Comparison of ENCODE assay signal across 8 mouse cellular contexts in the genomic region with DNA sequence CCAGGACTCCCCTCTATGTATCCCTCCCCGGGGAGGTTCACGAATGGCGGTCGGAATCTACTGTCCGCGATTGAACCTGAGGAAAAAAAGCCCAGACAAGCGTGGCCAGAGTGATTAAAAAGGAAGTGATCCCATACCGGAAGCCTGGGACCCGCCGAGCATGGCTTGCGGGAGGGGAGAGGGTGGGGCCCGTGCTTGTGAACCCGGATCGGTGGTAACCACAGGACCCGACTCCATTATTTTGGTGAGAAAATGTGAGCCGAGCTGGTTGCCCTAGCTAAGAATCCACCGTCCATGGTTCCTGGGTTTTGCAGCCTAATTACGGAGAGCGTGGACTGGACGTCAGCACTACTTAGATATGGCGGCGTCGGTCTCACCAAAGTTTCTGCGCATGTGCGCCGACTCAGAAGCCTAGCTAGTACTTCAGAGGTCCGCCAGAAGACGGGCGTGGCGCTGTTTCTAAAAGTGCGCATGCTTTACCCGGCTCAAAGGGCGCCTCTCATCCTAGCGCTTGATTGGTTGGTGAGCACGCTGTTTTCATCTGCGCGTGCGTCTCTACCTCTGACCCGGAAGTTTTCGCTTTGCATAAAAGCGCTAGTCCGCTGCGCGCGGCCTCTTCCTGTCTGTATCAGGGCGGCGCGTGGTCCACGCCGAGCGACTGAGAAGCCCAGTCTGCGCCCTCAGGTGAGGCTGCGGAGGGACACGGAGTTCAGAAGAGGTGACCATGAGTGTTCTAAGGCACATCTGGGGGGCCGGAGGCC. TPM values are rescaled to one million over a fixed set of nuclear protein-coding genes. Genes with fewer than 3 reads are reported as not detected.
DNase-seq lines count a peak whose midpoint lies in the region; ATAC-seq and TF ChIP-seq lines count a peak whose summit lies in the region.

A gene (plus strand): TSS at position 586 of the 761 bp plus-strand sequence.

- peaks cover 38% of the 10 kb centered on the region for H3K36me3 ChIP-seq in hindbrain, embryonic 13.5 days

- peaks cover 16% of the 10 kb centered on the region for H3K4me1 ChIP-seq in hindbrain, embryonic 13.5 days (replicated peaks)

- H3K27ac ChIP-seq in hindbrain, embryonic 13.5 days: peak within 1 kb of the TSS; percentile 96

- H3K27me3 ChIP-seq in Patski: no peaks in the 10 kb centered on the region
- H3K27me3 ChIP-seq in hindbrain, embryonic 13.5 days: peaks cover 23% of the 10 kb centered on the region

- H3K9me3 ChIP-seq in hindbrain, embryonic 13.5 days: no peaks in the 10 kb centered on the region

- CTCF ChIA-PET in Patski (lab: Charles Lee): interaction anchor here (0.8 to 2.4 kb wide), 4 partner anchors 12 to 108 kb away, joined by 3 to 7 read pairs (median 3); no protein-coding TSS in a partner anchor

- peak; percentile 96 for DNase-seq in Patski (ENCODE audit: low read depth, low spot score)
- DNase-seq in cerebellum, postnatal 14 days: peak; percentile 99
- peak; percentile 98 for DNase-seq in frontal cortex, postnatal 14 days (ENCODE audit: low spot score in 2 of 2)
- peak; percentile 93 to 95 for DNase-seq in layer of hippocampus, postnatal 25 days (ENCODE audit: extremely low spot score in 1 of 2, low spot score in 1 of 2)
- peak; percentile 100 for DNase-seq in lung, postnatal 25 days (ENCODE audit: low spot score)
- peak; percentile 100 for DNase-seq in retina, embryonic 14.5 days (ENCODE audit: low spot score)
- DNase-seq in thymus, postnatal 4 days: peak; percentile 98

- WGBS in hindbrain, embryonic 13.5 days: under 1% methylated on average over 55 of the region's 55 CpGs

- H3K4me2 ChIP-seq in hindbrain, embryonic 13.5 days: peak within 1 kb of the TSS; percentile 98

- in situ Hi-C loops in Patski (cut with MboI; ENCODE audit: low pct_unique_long_range_greater_than_20kb): no loop called here

- peak within 1 kb of the TSS; percentile 87 for H3K9ac ChIP-seq in hindbrain, embryonic 13.5 days

- TF ChIP-seq CTCF in Patski (IDR thresholded peaks at IDR 0.05): peak; percentile 74

- H3K4me3 ChIP-seq in hindbrain, embryonic 13.5 days: peak within 1 kb of the TSS; percentile 89

- ATAC-seq in Patski: peak; percentile 98
- ATAC-seq in hindbrain, embryonic 13.5 days (ENCODE audit: low FRiP score): peak; percentile 99

- POLR2A ChIA-PET in Patski (lab: Charles Lee): interaction anchor here (1.5 kb wide), 1 partner anchor 56 kb away, joined by 3 read pairs; a partner anchor contains a TSS

RNA-seq across cellular contexts. Expression of the gene that starts here (rescaled TPM):
- 905 TPM for polyA plus RNA-seq in Patski (2021)
- 661 and 665 TPM in 2 replicates for polyA plus RNA-seq in hindbrain, embryonic 13.5 days (2015; fragmentation: Nextera tagmentation; extraction: Ambion mirVana)
- total RNA-seq in layer of hippocampus, postnatal 25 days (2021): 100 to 1,000 TPM; 379 to 453 TPM

Comparison
In these comparisons a context has a peak if more than half of its experiments do, and no peak if none do; other contexts are left out.
1. Peak in every context shown above with its lines: DNase-seq, ATAC-seq, H3K4me3 ChIP-seq and H3K27ac ChIP-seq.